In the genomic region with DNA sequence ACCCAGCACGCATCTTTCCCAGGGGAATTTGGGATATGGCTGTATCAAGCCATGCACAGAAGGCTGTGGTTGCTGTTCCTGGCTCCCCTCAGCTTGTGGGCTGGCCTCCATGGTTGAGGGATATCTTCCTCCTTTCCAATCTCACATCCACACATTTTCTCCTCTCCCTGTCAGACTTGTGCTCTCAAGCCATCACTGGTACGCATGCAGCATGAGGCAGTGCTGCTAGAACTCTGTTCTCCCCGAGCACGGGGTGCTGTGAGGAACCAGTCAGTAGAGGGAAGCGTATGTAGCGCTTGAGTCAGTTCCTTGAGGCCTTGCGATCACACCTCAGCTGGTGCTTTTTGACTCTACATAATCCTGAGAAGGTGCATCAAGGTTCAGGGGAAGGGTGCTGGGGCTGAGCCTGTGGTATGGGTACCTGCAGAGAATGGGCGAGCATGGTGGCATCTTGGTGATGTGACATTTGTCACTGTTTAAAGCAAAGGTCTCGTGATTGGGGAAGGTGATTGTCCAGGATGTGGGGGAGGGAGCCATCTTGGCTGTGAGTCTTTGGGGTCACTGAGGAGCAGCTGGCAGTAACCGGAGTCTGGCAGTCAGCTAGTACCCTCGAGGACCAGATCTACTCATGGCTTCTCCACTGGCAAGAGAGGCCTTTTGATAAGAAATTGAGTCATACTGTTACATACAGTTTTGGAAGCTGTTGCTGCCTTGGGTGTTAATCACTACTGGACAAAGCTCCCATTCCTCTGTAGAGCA, we compare ENCODE assay signal across 11 mouse cellular contexts.
DNase-seq lines count a peak whose midpoint lies in the region; ATAC-seq and TF ChIP-seq lines count a peak whose summit lies in the region.
"Had no signal": no experiment of that assay in that cellular context is flagged by ENCODE, and none has a peak within 500 bp of the region (broad histone marks: within the 10 kb centered on the region; RNA-seq: fewer than 3 reads in every experiment).

No protein-coding gene starts in this region.

- no peaks in the 10 kb centered on the region for H3K27me3 ChIP-seq in forebrain, embryonic 15.5 days
- H3K27me3 ChIP-seq in forebrain, embryonic 11.5 days (ENCODE audit: control insufficient read depth, insufficient read depth, low read length): no peaks in the 10 kb centered on the region
- no peaks in the 10 kb centered on the region for H3K27me3 ChIP-seq in midbrain, embryonic 15.5 days (replicated peaks)
- H3K27me3 ChIP-seq: limb, embryonic 15.5 days had no signal

- no peak for TF ChIP-seq POLR2A in cortical plate, adult 2 months (IDR thresholded peaks at IDR 0.05; ENCODE audit: extremely low read depth, insufficient read depth, low read length)

- ATAC-seq in forebrain, embryonic 15.5 days (replicated peaks): no peak
- ATAC-seq in forebrain, embryonic 11.5 days (replicated peaks; ENCODE audit: low FRiP score): no peak
- no peak for ATAC-seq in midbrain, embryonic 15.5 days (replicated peaks)

- H3K4me2 ChIP-seq in forebrain, embryonic 15.5 days (replicated peaks): no peak overlapping the region
- H3K4me2 ChIP-seq in forebrain, embryonic 11.5 days (ENCODE audit: low read depth, low read length, severe bottlenecking): no peak overlapping the region
- no peak overlapping the region for H3K4me2 ChIP-seq in midbrain, embryonic 15.5 days
- H3K4me2 ChIP-seq: limb, embryonic 15.5 days had no signal

- no peak for TF ChIP-seq CTCF in layer of hippocampus, adult 2 months (conservative IDR thresholded peaks at IDR 0.05)
- no peak for TF ChIP-seq CTCF in cortical plate, adult 2 months (IDR thresholded peaks at IDR 0.05; ENCODE audit: extremely low read depth, insufficient read depth, low read length)

- 78% methylated on average over 11 of the region's 11 CpGs for WGBS in forebrain, embryonic 15.5 days
- 84% methylated on average over 11 of the region's 11 CpGs for WGBS in forebrain, embryonic 11.5 days
- WGBS in midbrain, embryonic 15.5 days: 85% methylated on average over 11 of the region's 11 CpGs

- H3K4me3 ChIP-seq in forebrain, embryonic 15.5 days: no peak overlapping the region
- H3K4me3 ChIP-seq in forebrain, embryonic 11.5 days (ENCODE audit: low read depth, low read length): no peak overlapping the region
- H3K4me3 ChIP-seq in layer of hippocampus, adult 2 months: no peak overlapping the region
- H3K4me3 ChIP-seq in cortical plate, adult 2 months (ENCODE audit: insufficient read depth, low read length): no peak overlapping the region
- no peak overlapping the region for H3K4me3 ChIP-seq in midbrain, embryonic 15.5 days
- H3K4me3 ChIP-seq: limb, embryonic 15.5 days had no signal

- H3K4me1 ChIP-seq in forebrain, embryonic 15.5 days: peaks cover 46% of the 10 kb centered on the region
- H3K4me1 ChIP-seq in forebrain, embryonic 11.5 days (replicated peaks; ENCODE audit: control insufficient read depth, insufficient read depth, low read length): peaks cover 5% of the 10 kb centered on the region; the same call in 1 of the 2 replicates
- H3K4me1 ChIP-seq in cortical plate, adult 2 months (ENCODE audit: control insufficient read depth, insufficient read depth, low read length): peaks cover 34% of the 10 kb centered on the region
- H3K4me1 ChIP-seq in midbrain, embryonic 15.5 days: peaks cover 58% of the 10 kb centered on the region

- DNase-seq in forebrain, embryonic 11.5 days (ENCODE audit: low spot score): no peak
- no peak for DNase-seq in layer of hippocampus, adult 2 months (ENCODE audit: low spot score in 2 of 2)
- DNase-seq in layer of hippocampus, postnatal 25 days (ENCODE audit: extremely low spot score in 1 of 2, low spot score in 1 of 2): no peak
- no peak for DNase-seq in T-cell, adult 2 months (ENCODE audit: low spot score)
- no peak for DNase-seq in yolk sac, embryonic 10.5 days (ENCODE audit: low spot score)
- DNase-seq: cerebellum, postnatal 36 days; kidney, postnatal 10 days had no signal

- no peak overlapping the region for H3K9ac ChIP-seq in forebrain, embryonic 15.5 days (replicated peaks)
- H3K9ac ChIP-seq in forebrain, embryonic 11.5 days (ENCODE audit: low read length): no peak overlapping the region
- H3K9ac ChIP-seq in midbrain, embryonic 15.5 days: no peak overlapping the region
- H3K9ac ChIP-seq: limb, embryonic 15.5 days had no signal

- H3K27ac ChIP-seq in forebrain, embryonic 15.5 days (replicated peaks): 0 out of 2 replicates have a peak overlapping the region, but pooled peaks have one; percentile 6
- no peak overlapping the region for H3K27ac ChIP-seq in forebrain, embryonic 11.5 days (ENCODE audit: low read depth, low read length)
- peak overlapping the region; percentile 28; the same call in 1 of the 2 replicates for H3K27ac ChIP-seq in layer of hippocampus, adult 2 months
- H3K27ac ChIP-seq in cortical plate, adult 2 months (ENCODE audit: insufficient read depth, low read length): 0 out of 2 replicates have a peak overlapping the region, but pooled peaks have one; percentile 2
- H3K27ac ChIP-seq in midbrain, embryonic 15.5 days: peak overlapping the region; percentile 48; the same call in 1 of the 2 replicates
- H3K27ac ChIP-seq: limb, embryonic 15.5 days had no signal

- no peaks in the 10 kb centered on the region for H3K36me3 ChIP-seq in forebrain, embryonic 15.5 days
- no peaks in the 10 kb centered on the region for H3K36me3 ChIP-seq in forebrain, embryonic 11.5 days (ENCODE audit: control insufficient read depth, insufficient read depth, low read length)
- no peaks in the 10 kb centered on the region for H3K36me3 ChIP-seq in midbrain, embryonic 15.5 days (replicated peaks)
- H3K36me3 ChIP-seq: limb, embryonic 15.5 days had no signal

- no peaks in the 10 kb centered on the region for H3K9me3 ChIP-seq in forebrain, embryonic 15.5 days
- H3K9me3 ChIP-seq in forebrain, embryonic 11.5 days (ENCODE audit: control insufficient read depth, low read length): no peaks in the 10 kb centered on the region
- no peaks in the 10 kb centered on the region for H3K9me3 ChIP-seq in midbrain, embryonic 15.5 days
- H3K9me3 ChIP-seq: limb, embryonic 15.5 days had no signal
